Mouse (Mus musculus) heart, embryonic 14.5 days (tissue): ENCODE data around the gene Khdc1c. TPM values are rescaled to one million over a fixed set of nuclear protein-coding genes. Genes with fewer than 3 reads are reported as not detected.

Experiments
- ATAC-seq: fragments of 200-750 bp; cut with Nextera tagmentation; 2 replicates; pipeline ENCODE4 v1.8.0; 2017; ENCODE audit warnings: low read depth, moderate TSS enrichment; ENCODE audit not compliant: insufficient number of reproducible peaks, insufficient read depth, low FRiP score
- H3K27ac ChIP-seq, 2 experiments: fragments of 200-500 bp in 1 of 2; fragments of 300-500 bp in 1 of 2; sonication (generic) in 1 of 2; replicated peaks in 1 of 2; 2 replicates each; pipeline ENCODE4 v1.5.1; 2012 to 2014; ENCODE audit warnings: low read depth in 2 of 2, low read length in 2 of 2, control low read depth in 1 of 2, mild to moderate bottlenecking in 1 of 2, mixed read lengths in 1 of 2; ENCODE audit not compliant: control insufficient read depth in 1 of 2, insufficient read depth in 1 of 2
- H3K27me3 ChIP-seq: fragments of 300-500 bp; sonication (generic); 2 replicates; pipeline ENCODE4 v1.6.1; 2014; ENCODE audit warnings: mild to moderate bottlenecking, low read length, control low read depth; ENCODE audit not compliant: control insufficient read depth, insufficient read depth
- H3K36me3 ChIP-seq: fragments of 300-500 bp; sonication (generic); 2 replicates; pipeline ENCODE4 v1.6.1; 2014; ENCODE audit warnings: mild to moderate bottlenecking, control low read depth, low read length, mixed read lengths; ENCODE audit not compliant: control insufficient read depth, insufficient read depth
- H3K4me1 ChIP-seq, 2 experiments: fragments of 200-500 bp in 1 of 2; fragments of 300-500 bp in 1 of 2; sonication (generic) in 1 of 2; 2 replicates each; pipeline ENCODE4 v1.6.1; 2012 to 2014; ENCODE audit warnings: low read length in 2 of 2, control low read depth in 1 of 2, mixed read lengths in 1 of 2; ENCODE audit not compliant: control insufficient read depth in 2 of 2, insufficient read depth in 2 of 2
- H3K4me2 ChIP-seq: fragments of 300-500 bp; sonication (generic); 2 replicates; pipeline ENCODE4 v1.6.1; 2014; ENCODE audit warnings: mild to moderate bottlenecking, low read length
- H3K4me3 ChIP-seq, 2 experiments: fragments of 200-500 bp in 1 of 2; fragments of 300-500 bp in 1 of 2; sonication (generic) in 1 of 2; 2 replicates each; pipeline ENCODE4 v1.5.1; 2012 to 2014; ENCODE audit warnings: low read length in 2 of 2, mild to moderate bottlenecking in 2 of 2, control low read depth in 1 of 2, low read depth in 1 of 2, moderate library complexity in 1 of 2; ENCODE audit not compliant: control insufficient read depth in 1 of 2, insufficient read depth in 1 of 2
- H3K9ac ChIP-seq: fragments of 300-500 bp; sonication (generic); 2 replicates; pipeline ENCODE4 v1.6.1; 2014; ENCODE audit warnings: mild to moderate bottlenecking, low read length
- H3K9me3 ChIP-seq: fragments of 300-500 bp; sonication (generic); 2 replicates; pipeline ENCODE4 v1.6.1; 2016; ENCODE audit warnings: low read length, control low read depth; ENCODE audit not compliant: control insufficient read depth
- WGBS: fragments of 180-500 bp; shearing (Covaris S2); extraction: QIAGEN DNeasy Blood & Tissue Kit; methylation state at CpG from one replicate; pipeline ENCODE4 v1.1.7; 2014; 5-methylcytosine and 5-hydroxymethylcytosine counted together
- polyA plus RNA-seq: library from polyadenylated mRNA; unstranded; fragments of >200 nt; fragmentation: Nextera tagmentation; extraction: Ambion mirVana; gene quantifications from 2 replicates; pipeline ENCODE4 v1.2.1, GENCODE M21; 2014

The Khdc1c gene
- polyA plus RNA-seq, 1 experiment from 2014 or later = not detected

- Histone ChIP-seq H3K4me3 (no peak overlapping the region), H3K4me2 (no peak overlapping the region), H3K4me1 (peaks cover 0 to 2% of the 10 kb centered on the region in 2 experiments; a peak in 2 of 4 replicates), H3K9ac (no peak overlapping the region), H3K27ac (0 out of 4 replicates have a peak overlapping the region, but pooled peaks of 1 of the 2 experiments have one; percentile 33), H3K9me3 (no peaks in the 10 kb centered on the region), H3K36me3 (peaks cover 12% of the 10 kb centered on the region; the same call in 1 of the 2 replicates), H3K27me3 (no peaks in the 10 kb centered on the region)
- ATAC-seq = peak; percentile 61
- 21% methylated on average over 8 of the region's 8 CpGs for WGBS
These were observed 34.7 kb downstream of the Khdc1c start for GRCm38 (mm10) chr1:21402804-21403203.

GRCm38 (mm10) chr1:21407266-21407665 lies 39.1 kb downstream of the Khdc1c start:
- Histone ChIP-seq H3K27ac (no peak overlapping the region), H3K4me2 (no peak overlapping the region), H3K9ac (no peak overlapping the region), H3K27me3 (no peaks in the 10 kb centered on the region), H3K4me1 (peaks cover 0 to 2% of the 10 kb centered on the region in 2 experiments; a peak in 2 of 4 replicates), H3K36me3 (peaks cover 4% of the 10 kb centered on the region; the same call in 1 of the 2 replicates), H3K9me3 (no peaks in the 10 kb centered on the region), H3K4me3 (no peak overlapping the region)
- WGBS = 89% methylated on average over 2 of the region's 2 CpGs
- ATAC-seq = no peak

- H3K27me3 ChIP-seq = no peaks in the 10 kb centered on the region
- H3K27ac ChIP-seq = no peak overlapping the region
- H3K4me1 ChIP-seq = peaks cover 2 to 7% of the 10 kb centered on the region in 2 experiments; a peak in 2 of 4 replicates
- 61% methylated on average over 18 of the region's 18 CpGs for WGBS
- no peak overlapping the region for H3K4me3 ChIP-seq
- H3K4me2 ChIP-seq = no peak overlapping the region
- H3K9ac ChIP-seq = no peak overlapping the region
- no peak for ATAC-seq
- no peaks in the 10 kb centered on the region for H3K36me3 ChIP-seq
- no peaks in the 10 kb centered on the region for H3K9me3 ChIP-seq
These were observed 43.4 kb downstream of the Khdc1c start for GRCm38 (mm10) chr1:21411331-21412196.

GRCm38 (mm10) chr1:21412197-21412555 lies 44.0 kb downstream of the Khdc1c start:
- H3K9ac ChIP-seq = no peak overlapping the region
- no peak overlapping the region for H3K4me3 ChIP-seq
- ATAC-seq = no peak
- H3K4me1 ChIP-seq = peaks cover 2 to 7% of the 10 kb centered on the region in 2 experiments; a peak in 2 of 4 replicates
- no peak overlapping the region for H3K27ac ChIP-seq
- no peaks in the 10 kb centered on the region for H3K36me3 ChIP-seq
- H3K27me3 ChIP-seq = no peaks in the 10 kb centered on the region
- no peak overlapping the region for H3K4me2 ChIP-seq
- no peaks in the 10 kb centered on the region for H3K9me3 ChIP-seq
- 92% methylated on average over 2 of the region's 2 CpGs for WGBS

GRCm38 (mm10) chr1:21419370-21419769 lies 51.2 kb downstream of the Khdc1c start:
- H3K27me3 ChIP-seq = no peaks in the 10 kb centered on the region
- no peak overlapping the region for H3K4me2 ChIP-seq
- no peaks in the 10 kb centered on the region for H3K9me3 ChIP-seq
- peaks cover 2 to 7% of the 10 kb centered on the region in 2 experiments; a peak in 2 of 4 replicates for H3K4me1 ChIP-seq
- H3K36me3 ChIP-seq = no peaks in the 10 kb centered on the region
- no peak overlapping the region for H3K4me3 ChIP-seq
- H3K9ac ChIP-seq = no peak overlapping the region
- no peak for ATAC-seq
- H3K27ac ChIP-seq = no peak overlapping the region

Other genes with a start within 250 kb of the Khdc1c start
- 11.8 and 12.5 TPM in 2 replicates for gene Tmem14a, start 149.8 kb upstream of the Khdc1c start, polyA plus RNA-seq
- 0.38 TPM in 2 replicates for gene Gsta3, start 127.7 kb upstream of the Khdc1c start, polyA plus RNA-seq
- gene Khdc1a, start 18.7 kb upstream of the Khdc1c start, polyA plus RNA-seq = not detected in 2 replicates
- gene Khdc1b, start 15.2 kb downstream of the Khdc1c start, polyA plus RNA-seq = 0.08 TPM in 1 of 2 replicates, not detected in the other